Mouse (Mus musculus): ENCODE results near the gene Pgbd1.
"Not testable (repeated sequence)": the region's sequence is repeated elsewhere in the genome, so short reads cannot be mapped to it uniquely, and the experiment has no call there.

The Pgbd1 gene

DNA sequence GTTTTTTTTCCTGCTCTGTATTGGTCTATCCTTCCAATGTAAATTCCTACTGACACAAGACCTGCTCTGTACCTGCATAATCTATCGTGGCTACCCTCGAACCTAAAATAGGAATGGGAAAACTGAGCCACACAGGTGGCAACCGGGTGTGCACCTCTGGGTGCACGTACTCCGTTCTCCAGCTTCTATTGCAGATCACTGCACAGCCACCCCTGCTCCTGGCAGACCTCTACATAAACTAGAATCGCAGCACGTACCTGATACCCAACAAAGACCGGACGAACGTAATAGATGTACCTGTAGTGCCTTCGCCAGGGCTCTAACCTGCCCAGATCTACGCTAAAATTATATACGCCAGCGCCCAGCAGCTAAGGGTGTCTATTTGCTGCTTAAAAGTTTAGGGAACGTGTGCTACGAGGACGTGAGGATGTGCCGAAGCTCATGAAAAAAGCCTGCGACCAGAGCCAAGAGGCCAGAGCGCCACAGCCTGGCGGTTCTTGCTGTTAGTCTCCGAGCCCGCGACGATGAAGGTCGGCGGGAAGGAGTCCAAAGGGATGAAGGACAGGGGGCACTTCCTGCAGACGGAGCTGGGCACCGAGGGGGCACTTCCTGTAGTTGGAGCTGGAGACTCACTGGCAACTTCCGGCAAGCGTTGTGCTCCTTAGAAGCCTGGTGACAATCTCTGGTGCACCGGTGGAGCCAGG, at the start of gene Pgbd1:
Gene Pgbd1 (minus strand): TSS at position 556 of the 704 bp plus-strand sequence.
- DNase-seq (ENCODE audit: inconsistent age in 2 of 2, low spot score in 1 of 2): peak; percentile 83 to 92

DNA sequence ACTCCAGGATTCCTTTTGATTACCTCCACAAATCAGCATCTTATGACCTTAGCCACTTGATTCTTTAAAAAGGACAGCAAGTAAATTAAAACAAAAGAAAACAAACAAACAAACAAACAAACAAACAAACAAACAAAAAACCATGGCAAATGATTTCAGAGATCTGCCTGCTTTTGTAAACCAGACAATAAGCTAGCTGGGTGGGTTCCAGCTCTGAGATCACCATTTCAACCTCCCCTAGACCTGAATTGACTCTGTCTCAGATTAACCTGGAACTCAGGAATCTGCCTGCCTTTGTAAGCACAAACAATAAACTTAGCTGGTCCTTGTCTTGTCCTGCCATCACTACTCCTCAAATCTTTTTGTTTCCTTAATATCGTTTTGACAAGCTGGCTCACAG, 46.0 kb upstream of the Pgbd1 start:
- DNase-seq (ENCODE audit: inconsistent age in 2 of 2, low spot score in 1 of 2): no peak

DNA sequence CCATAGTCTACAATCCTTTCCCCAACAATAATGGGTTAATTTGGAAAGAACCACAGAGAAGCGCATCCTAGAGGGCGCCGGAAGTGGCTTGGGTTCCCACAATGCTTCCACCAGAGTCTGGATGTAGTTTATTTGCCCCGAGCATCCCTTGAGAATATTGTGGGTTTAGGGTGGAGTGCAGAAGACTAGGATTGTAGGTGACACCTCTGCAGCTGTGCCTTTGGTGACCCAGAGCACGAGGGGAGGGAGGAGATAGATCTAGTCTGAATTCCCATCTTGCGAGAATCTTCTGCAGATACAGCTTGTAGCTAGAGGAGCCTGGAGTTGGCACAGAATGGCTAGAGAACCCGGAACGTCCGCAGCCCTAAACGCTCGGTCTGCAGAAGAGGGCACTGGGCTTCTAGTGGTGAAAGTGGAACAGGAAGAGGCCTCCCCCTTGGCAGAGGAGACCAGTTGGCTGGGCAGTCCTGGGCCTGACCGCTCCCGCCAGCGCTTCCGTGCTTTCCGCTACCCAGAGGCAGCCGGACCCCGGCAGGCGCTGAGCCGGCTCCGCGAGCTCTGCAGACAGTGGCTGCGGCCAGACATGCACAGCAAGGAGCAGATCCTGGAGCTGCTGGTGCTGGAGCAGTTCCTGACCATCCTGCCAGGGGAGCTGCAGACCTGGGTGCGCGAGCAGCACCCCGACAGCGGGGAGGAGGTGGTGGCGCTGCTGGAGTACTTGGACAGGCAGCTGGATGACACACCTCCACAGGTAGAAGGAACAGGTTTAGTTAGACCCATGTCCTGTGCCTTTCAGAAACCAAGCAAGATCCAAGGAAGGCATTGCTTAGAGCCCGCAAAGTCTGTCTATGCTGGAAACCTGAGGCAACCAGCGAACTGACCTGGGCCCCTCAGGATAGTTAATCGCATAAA, 38.2 kb upstream of the Pgbd1 start, which contains the start of the genes Zkscan4 and Gm10065:
Gene Zkscan4 (plus strand): TSS at position 149 of the 912 bp plus-strand sequence.
Gene Gm10065 (minus strand): TSS at position 683 of the 912 bp plus-strand sequence.
- peak; percentile 69 to 93 for DNase-seq (ENCODE audit: inconsistent age in 2 of 2, low spot score in 1 of 2)

DNA sequence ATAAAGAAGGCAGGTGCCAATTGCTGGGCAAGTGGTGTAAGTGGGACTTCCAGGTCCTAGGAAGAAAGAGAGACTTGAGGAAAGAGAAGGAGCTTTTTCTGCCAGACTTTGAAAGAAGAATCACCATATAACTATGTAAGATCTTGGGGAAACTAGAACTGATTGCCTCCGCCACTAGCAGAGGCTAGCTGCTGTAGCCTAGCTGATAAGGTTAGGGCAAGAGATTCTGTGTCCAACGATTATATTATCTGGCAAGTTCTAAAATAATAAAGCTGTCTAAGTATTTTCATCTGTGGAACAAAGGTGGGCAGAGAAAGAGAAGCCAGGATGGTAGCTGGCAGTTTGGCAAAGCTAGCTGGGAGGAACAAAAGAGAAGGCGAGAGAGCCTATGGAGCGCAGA, 31.6 kb upstream of the Pgbd1 start:
- no peak for DNase-seq (ENCODE audit: inconsistent age in 2 of 2, low spot score in 1 of 2)

DNA sequence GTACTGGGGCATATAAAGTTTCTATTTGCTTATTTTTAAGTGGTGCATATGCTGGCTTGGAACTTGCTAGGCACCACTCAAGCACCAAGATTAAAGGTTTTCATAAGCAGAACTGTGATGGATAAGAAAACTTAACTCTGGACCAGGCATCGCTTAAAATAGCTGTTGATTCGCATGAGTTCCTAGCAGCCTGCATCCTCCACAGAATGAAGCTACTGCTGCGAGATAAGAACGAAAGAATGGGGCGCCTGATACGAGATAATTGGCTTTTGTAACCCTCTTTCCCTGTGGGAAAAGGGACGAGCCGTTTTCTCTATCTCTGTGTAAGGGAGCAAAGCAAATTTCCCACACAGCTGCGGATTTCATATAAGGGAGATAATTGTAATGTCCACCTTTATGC, 28.2 kb upstream of the Pgbd1 start:
- no peak for DNase-seq (ENCODE audit: inconsistent age in 2 of 2, low spot score in 1 of 2)

DNA sequence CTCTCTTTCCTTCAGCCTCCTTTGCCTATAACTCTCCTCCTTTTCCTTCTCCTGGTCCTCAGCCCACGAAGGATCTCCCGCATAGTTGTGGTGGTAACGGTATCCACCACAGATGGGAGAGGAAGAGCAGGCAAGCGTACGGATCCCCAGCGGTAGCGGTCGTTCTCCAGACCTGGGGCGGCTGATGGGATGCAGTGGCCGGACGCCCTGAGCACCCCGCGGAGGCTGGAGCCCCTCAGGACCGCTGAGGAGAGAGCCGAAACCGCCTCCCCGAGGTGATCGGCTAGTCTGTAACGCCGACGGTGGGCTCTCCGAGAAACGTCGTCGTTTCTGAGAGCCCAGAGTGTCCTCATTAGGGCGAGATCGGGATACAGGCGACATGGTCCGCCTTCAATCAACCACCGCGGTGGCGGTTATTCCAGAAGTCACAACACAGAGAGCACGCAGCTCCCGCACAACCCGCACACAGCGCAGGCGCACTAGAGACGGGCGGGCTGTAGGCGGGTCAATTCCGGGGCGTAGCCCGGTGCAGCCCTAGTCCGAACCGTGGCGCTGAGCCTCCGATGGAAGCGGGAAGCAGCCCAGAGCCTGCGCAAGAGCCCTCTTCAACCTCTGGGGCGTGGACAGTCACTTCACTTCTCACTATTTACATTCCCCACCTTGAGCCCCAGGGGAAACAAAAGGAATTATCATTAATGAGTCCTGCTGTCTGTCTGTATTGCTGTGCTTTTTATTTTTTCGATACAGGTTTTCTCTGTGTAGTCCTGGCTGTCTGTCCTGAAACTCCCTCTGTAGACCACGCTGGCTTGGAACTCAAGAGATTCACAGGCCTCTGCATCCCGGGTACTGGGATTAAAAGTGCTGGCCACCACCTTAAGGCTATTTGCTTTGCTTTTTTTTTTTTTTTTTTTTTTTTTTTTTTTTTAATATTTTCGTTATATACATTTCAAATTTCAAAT, 27.5 kb upstream of the Pgbd1 start, which contains the start of gene Nkapl:
Gene Nkapl (minus strand): TSS at position 449 of the 959 bp plus-strand sequence.
- peak; percentile 89 to 95 for DNase-seq (ENCODE audit: inconsistent age in 2 of 2, low spot score in 1 of 2)

DNA sequence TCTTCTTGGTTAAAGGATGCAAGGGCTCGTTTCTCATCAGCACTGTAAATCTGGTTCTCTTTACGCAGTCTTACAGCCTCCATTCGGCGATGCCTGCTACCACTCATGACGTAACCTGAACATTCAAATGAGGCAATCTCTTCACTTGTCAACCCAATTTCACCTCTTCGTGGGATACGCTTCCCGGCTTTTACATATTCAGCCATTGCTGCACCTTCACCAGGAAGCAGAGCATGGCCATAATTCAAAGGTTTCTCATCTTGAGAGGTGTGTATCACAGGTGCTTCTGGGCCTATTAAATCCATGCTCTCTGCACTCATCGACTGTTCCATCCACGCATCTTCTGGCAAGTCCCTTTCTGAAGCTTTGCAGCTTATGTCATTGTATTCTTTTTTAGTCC, 26.5 kb upstream of the Pgbd1 start:
- DNase-seq (ENCODE audit: inconsistent age in 2 of 2, low spot score in 1 of 2): no peak

DNA sequence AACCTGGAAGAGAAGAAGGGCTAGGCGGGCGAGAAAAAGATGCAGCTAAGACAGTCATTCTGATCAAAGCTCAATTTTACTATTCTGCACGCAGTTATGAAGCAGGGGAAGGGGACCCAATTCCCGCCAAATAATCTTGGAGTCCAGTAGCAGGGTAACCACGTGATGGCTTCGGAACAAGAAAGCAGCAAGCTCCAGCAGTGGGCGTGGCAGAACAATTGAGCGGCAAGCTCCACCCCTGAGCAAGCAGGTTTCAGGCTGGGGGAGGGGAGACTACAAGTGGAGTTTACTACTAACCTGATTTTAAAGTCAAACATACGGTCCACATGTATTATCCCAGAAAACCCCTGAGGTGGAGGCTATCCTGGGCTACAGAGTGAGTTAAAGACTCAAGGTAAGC, 21.7 kb upstream of the Pgbd1 start:
- not testable (repeated sequence) for DNase-seq (ENCODE audit: inconsistent age in 2 of 2, low spot score in 1 of 2)

DNA sequence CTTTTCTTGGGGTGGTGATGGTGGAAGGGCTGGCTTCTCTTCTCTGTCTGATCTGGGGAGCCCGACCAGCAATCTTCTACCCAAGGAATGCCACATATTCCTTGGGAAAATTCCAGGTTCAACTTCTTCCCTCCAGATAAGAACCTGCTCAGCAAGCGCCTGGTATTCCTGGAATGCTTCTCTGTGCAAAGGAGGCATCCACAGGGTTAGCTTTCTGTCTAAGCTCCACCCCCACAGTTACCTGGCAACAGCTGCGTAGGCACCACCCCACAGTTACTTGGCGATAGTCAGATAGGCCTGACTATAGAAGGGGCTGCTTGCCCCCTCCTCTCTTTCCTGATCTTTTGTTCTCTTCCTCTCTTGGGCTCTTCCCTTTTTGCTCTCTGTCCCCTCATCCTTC, 15.5 kb upstream of the Pgbd1 start:
- DNase-seq (ENCODE audit: inconsistent age in 2 of 2, low spot score in 1 of 2): no peak

DNA sequence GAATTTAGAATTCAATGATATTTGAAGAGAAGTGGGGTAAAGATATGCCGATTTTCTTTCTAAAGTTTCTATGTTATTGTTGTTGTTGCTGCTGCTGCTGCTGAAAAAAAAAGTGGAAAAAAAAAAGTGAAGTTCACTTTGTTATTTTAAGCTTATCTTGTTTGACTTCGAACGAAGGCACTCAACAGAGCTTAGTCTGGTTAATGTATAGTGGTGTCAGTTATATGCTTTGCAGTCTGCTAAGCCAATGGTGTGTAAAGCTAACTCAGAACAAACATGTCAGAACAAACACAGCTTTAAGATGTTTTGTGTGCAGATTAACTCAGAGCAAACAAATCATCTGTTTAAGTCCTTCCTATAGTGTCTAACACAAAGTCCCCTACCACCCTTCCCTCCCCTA, 13.3 kb upstream of the Pgbd1 start:
- no peak for DNase-seq (ENCODE audit: inconsistent age in 2 of 2, low spot score in 1 of 2)

DNA sequence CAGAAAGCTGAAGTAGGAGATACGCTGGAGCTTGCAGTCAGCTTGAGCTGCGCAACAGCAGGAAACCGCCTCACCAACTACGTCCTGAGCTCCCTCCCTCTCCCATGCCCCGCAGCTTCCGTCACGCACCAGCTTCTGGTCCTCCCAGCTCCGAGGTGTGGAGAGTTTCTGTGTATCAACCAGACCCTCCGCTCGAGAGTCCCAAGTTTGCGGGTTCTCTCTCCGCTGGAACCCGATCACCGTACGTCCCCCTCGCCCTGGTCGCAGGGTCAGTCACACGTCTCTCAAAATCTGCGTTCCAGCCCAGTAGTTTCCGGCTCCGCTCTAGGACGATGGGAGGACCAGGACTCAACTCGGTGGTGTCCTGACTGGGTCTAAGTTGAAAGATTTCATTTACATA, 12.6 kb upstream of the Pgbd1 start, which contains the start of gene Zscan26:
Gene Zscan26 (minus strand): TSS at position 282 of the 400 bp plus-strand sequence.
- peak; percentile 88 to 97 for DNase-seq (ENCODE audit: inconsistent age in 2 of 2, low spot score in 1 of 2)

DNA sequence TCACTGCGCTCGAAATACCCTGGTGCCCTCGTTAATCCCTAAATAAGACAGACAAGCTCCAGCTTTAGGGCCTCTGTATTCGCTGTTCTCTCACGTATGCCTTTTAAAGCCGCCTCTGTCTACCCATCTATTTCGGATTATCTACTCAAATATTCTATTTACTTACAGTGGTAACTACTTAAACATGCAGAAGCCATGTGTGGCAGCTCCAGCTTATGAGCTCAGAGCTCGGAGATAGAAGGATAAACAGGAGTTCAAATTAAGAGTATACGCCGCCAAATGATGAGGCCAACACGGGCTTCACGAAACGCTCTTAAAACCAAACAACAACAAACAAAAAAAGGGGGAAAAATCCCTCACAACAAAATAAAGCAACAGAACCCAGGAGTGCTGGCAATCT, 12.2 kb upstream of the Pgbd1 start:
- DNase-seq (ENCODE audit: inconsistent age in 2 of 2, low spot score in 1 of 2): no peak

DNA sequence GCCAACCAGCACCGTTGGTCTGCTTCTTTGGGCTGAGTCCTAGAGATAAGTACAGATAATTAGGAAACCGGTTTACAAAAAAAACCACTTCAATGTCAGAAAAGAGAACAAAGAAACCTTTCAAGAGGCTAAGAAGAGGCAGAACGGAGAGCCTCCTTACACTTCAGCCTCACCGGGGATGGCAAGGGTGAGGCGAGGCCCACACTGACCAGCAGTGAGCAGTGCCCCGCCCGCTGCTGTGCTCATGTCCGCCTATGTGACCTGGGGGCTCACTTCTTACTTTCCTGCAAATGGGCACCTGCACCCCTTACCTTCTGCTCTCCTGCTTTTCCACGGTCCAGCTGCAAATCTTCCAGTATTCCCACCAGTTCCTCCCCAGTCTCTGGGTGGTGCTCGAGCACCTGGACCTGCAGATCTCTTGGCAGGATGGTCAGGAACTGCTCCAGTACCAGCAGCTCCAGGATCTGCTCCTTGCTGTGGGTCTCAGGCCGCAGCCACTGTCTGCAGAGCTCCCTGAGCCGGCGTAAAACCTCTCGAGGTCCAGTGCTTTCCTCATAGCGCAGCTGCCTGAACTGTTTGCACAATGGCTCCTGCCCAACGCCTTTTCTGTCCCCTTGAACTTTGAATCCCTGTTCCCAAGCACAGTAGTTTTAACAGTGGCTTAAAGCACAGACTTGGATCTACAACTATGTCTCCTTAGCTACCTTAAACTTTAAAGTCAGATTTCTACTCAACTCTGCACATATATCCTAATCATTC, 7.2 kb upstream of the Pgbd1 start:
- no peak for DNase-seq (ENCODE audit: inconsistent age in 2 of 2, low spot score in 1 of 2)

DNA sequence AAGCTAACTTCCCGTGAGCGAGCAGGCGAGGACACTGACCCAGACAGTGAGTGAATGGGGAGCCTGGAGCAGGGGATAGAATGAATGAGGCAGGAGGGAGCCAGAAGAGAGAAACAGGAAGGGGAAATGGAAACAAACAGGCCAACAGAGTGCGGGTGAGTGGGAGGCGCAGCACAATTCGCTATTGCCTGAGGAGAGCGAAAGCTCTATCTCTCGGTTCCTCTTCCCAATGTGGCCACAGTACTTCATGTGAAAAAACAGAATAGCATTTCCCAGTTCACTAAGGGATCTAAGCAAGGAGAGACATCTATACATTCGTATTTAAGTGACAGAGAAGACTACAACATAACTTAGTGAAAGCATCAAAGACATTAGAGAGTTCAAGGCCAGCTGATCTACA, 5.9 kb upstream of the Pgbd1 start:
- DNase-seq (ENCODE audit: inconsistent age in 2 of 2, low spot score in 1 of 2): no peak

DNA sequence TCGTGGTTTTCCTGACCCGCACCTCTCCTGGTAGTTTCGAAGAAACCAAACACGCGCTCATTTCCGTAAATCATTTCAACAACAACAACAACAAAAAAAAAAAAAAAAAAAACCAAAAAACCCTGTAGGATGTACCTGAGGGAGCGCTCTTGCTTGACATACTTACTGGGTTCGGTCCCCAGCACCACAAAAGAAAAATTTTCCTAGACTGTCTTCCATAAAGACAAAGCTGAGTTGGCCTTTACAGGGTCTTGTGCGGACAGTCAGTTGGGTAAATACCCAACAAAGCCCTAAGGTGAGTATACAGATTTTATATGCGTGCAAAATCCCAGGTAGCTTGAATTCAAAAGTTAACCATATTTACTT, 332 bp upstream of the Pgbd1 start:
- no peak for DNase-seq (ENCODE audit: inconsistent age in 2 of 2, low spot score in 1 of 2)

DNA sequence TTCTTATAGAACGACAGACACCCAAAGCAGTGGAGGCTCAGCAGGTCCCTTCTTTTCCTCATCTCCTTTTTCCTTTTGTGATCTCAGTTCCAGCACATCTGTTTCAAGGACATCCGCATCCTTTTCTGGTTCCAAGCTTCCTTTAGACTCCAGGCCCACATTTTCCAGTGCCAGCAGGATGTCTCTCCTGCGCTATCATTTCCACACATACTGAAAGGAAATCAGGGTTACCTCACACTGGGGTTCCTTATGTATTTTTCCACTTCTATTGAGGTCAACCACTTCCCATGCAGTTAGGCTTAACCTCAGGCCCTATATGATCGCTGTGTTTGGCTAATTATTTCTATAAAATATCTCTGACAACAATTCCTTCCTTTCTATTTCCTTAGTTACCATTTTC, 5.4 kb downstream of the Pgbd1 start:
- DNase-seq (ENCODE audit: inconsistent age in 2 of 2, low spot score in 1 of 2): no peak

DNA sequence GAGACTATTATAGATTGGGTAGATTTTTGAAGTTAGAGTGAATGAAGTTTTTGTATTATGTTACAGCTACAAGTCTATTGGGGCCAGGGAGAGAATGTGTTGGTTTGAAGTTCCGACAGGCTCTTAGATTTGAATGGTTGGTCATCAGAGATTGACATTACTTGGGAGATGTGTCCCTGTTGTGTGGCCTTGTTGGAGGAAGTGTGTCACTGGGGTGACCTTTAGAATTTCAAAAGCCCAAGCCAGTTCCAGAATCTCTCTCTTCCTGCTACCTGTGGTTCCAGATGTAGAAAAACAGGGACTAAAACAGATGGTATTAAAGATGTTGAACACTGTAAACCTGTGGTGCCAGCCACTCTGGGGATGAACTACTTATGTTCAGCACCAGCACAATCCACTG, 13.2 kb downstream of the Pgbd1 start:
- peak in 1 of 2 experiments; percentile 55 for DNase-seq (ENCODE audit: inconsistent age in 2 of 2, low spot score in 1 of 2)

DNA sequence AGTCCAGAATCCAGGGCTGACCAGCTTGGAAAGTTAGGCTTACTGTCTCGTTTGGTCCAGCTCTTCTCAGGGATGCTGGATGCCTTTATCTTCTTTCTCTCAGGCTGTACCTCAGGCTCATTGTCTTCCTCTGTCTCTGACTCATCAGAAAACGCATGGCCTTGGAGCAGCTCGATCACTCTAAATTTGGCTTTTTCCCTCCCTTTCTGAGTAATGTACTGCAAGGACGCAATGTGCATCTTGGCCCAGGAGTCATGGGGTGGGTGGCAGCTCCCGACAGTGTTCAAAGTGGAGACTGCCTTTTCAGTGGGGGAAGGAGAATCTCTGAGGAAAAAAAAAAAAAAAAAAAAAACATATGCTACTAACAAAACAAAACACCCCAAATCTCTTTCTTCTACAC, 17.6 kb downstream of the Pgbd1 start:
- peak; percentile 76 to 84 for DNase-seq (ENCODE audit: inconsistent age in 2 of 2, low spot score in 1 of 2)

DNA sequence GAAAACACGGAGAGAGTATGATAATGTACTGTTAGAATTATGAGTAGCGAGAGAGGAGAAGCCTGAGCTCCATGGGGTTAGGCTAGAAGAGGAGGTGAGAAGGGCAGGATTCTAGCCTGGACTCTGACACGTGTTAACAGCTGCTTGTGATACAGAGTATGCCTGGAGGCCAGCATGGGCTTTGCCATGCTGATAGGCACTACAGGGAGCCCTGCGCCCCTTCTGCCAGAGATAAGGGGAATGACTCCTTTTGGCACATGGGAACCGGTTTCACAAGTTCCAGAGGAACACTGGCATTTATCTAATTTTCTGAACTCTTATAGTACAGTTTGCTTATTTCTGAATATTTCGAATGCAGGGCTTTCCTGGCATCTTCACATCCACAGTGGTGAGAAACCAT, 22.0 kb downstream of the Pgbd1 start:
- no peak for DNase-seq (ENCODE audit: inconsistent age in 2 of 2, low spot score in 1 of 2)
